Mouse (Mus musculus): ENCODE results near the gene Nck2.

Nck2 gene

GRCm38 (mm10) chr1:43436554-43436953 lies 7.8 kb upstream of the Nck2 start:
- DNase-seq: no peak

GRCm38 (mm10) chr1:43439261-43439660 lies 5.1 kb upstream of the Nck2 start:
- no peak for DNase-seq

- no peak for DNase-seq
These were observed 1.8 kb upstream of the Nck2 start for GRCm38 (mm10) chr1:43442568-43442967.

- DNase-seq: peak; percentile 92
These were observed 1.1 kb downstream of the Nck2 start for GRCm38 (mm10) chr1:43445170-43446088.

- peak; percentile 75 for DNase-seq
These were observed 1.7 kb downstream of the Nck2 start for GRCm38 (mm10) chr1:43446089-43446533.

- DNase-seq: peak; percentile 70
These were observed 2.6 kb downstream of the Nck2 start for GRCm38 (mm10) chr1:43446731-43447601.

GRCm38 (mm10) chr1:43447602-43448287 lies 3.4 kb downstream of the Nck2 start:
- no peak for DNase-seq

GRCm38 (mm10) chr1:43450811-43451210 lies 6.4 kb downstream of the Nck2 start:
- DNase-seq: no peak

- DNase-seq: no peak
These were observed 9.3 kb downstream of the Nck2 start for GRCm38 (mm10) chr1:43453683-43454082.

- DNase-seq: no peak
These were observed 10.4 kb downstream of the Nck2 start for GRCm38 (mm10) chr1:43454741-43455140.

GRCm38 (mm10) chr1:43455196-43455595 lies 10.8 kb downstream of the Nck2 start:
- DNase-seq: no peak

- DNase-seq: no peak
These were observed 12.8 kb downstream of the Nck2 start for GRCm38 (mm10) chr1:43457012-43457766.

GRCm38 (mm10) chr1:43460468-43460867 lies 16.1 kb downstream of the Nck2 start:
- DNase-seq: no peak

GRCm38 (mm10) chr1:43462666-43463065 lies 18.3 kb downstream of the Nck2 start:
- no peak for DNase-seq

- DNase-seq: no peak
These were observed 19.7 kb downstream of the Nck2 start for GRCm38 (mm10) chr1:43463941-43464682.

- DNase-seq: no peak
These were observed 20.6 kb downstream of the Nck2 start for GRCm38 (mm10) chr1:43464976-43465375.

GRCm38 (mm10) chr1:43465957-43466624 lies 21.7 kb downstream of the Nck2 start:
- no peak for DNase-seq

- DNase-seq: peak; percentile 31
These were observed 23.3 kb downstream of the Nck2 start for GRCm38 (mm10) chr1:43467656-43468055.

GRCm38 (mm10) chr1:43468207-43468606 lies 23.8 kb downstream of the Nck2 start:
- DNase-seq: no peak

- no peak for DNase-seq
These were observed 24.6 kb downstream of the Nck2 start for GRCm38 (mm10) chr1:43468978-43469377.

Measured in kidney, postnatal 14 days (tissue).